Mouse (Mus musculus) monocyte, adult 2 months (primary cell): ENCODE measurements around the gene Daglb.

Experiments
- DNase-seq, 2 experiments: peaks; one replicate each; pipeline ENCODE4 v3.0.0; 2022; ENCODE audit warnings: low spot score in 2 of 2, low read depth in 1 of 2

Daglb gene

GRCm38 (mm10) chr5:143464100-143464756, at the start of gene Daglb:
Daglb (plus strand) TSS chr5:143464584.
- peak; percentile 22 to 70 for DNase-seq

GRCm38 (mm10) chr5:143421484-143421883, 42.9 kb upstream of the Daglb start:
- DNase-seq: no peak

- DNase-seq: no peak
Observed at GRCm38 (mm10) chr5:143422990-143423389, 41.4 kb upstream of the Daglb start.

- DNase-seq: peak; percentile 19 to 64
Observed at GRCm38 (mm10) chr5:143423899-143424519, 40.4 kb upstream of the Daglb start.

GRCm38 (mm10) chr5:143434421-143434820, 30.0 kb upstream of the Daglb start:
- peak; percentile 23 to 68 for DNase-seq

GRCm38 (mm10) chr5:143441298-143441697, 23.1 kb upstream of the Daglb start:
- no peak for DNase-seq

- DNase-seq: no peak
Observed at GRCm38 (mm10) chr5:143441753-143442152, 22.6 kb upstream of the Daglb start.

- no peak for DNase-seq
Observed at GRCm38 (mm10) chr5:143463671-143464070, 713 bp upstream of the Daglb start.

GRCm38 (mm10) chr5:143464757-143465118, 354 bp downstream of the Daglb start:
- DNase-seq: no peak

GRCm38 (mm10) chr5:143465156-143466085, 1.0 kb downstream of the Daglb start:
- DNase-seq: no peak

GRCm38 (mm10) chr5:143466891-143467669, 2.7 kb downstream of the Daglb start:
- no peak for DNase-seq

GRCm38 (mm10) chr5:143467931-143468330, 3.5 kb downstream of the Daglb start:
- no peak for DNase-seq

GRCm38 (mm10) chr5:143469628-143470027, 5.2 kb downstream of the Daglb start:
- DNase-seq: no peak

- DNase-seq: peak; percentile 52 to 75
Observed at GRCm38 (mm10) chr5:143470421-143471164, 6.2 kb downstream of the Daglb start.

GRCm38 (mm10) chr5:143471165-143471546, 6.8 kb downstream of the Daglb start:
- no peak for DNase-seq

GRCm38 (mm10) chr5:143471953-143472618, 7.7 kb downstream of the Daglb start:
- DNase-seq: no peak

- peak; percentile 32 to 54 for DNase-seq
Observed at GRCm38 (mm10) chr5:143475153-143475844, 10.9 kb downstream of the Daglb start.

- no peak for DNase-seq
Observed at GRCm38 (mm10) chr5:143476013-143476412, 11.6 kb downstream of the Daglb start.

- no peak for DNase-seq
Observed at GRCm38 (mm10) chr5:143477901-143478300, 13.5 kb downstream of the Daglb start.
